Mouse (Mus musculus) activated CD4-positive, CD25-positive, alpha-beta regulatory T cell, adult 4 months (primary cell): ENCODE results near the gene Sigmar1. TPM values are rescaled to one million over a fixed set of nuclear protein-coding genes. Genes with fewer than 3 reads are reported as not detected.
"Not testable (repeated sequence)": the region's sequence is repeated elsewhere in the genome, so short reads cannot be mapped to it uniquely, and the experiment has no call there.

Experiments used
- ATAC-seq: one replicate; pipeline ENCODE4 v1.8.0; 2017
- polyA plus RNA-seq, 2 experiments: library from polyadenylated mRNA; unstranded; fragments of 100-300 nt; shearing (Covaris generic); gene quantifications; one replicate each; pipeline ENCODE4 v1.2.1; 2017

The Sigmar1 gene
- polyA plus RNA-seq = 10 to 100 TPM; 35.9 to 40.3 TPM

GRCm38 (mm10) chr4:41755338-41756305, at the start of gene Sigmar1:
Gene Sigmar1 (minus strand): TSS chr4:41756157.
- peak; percentile 83 for ATAC-seq

- not testable (repeated sequence) for ATAC-seq
Observed at GRCm38 (mm10) chr4:41783197-41783596, 27.2 kb upstream of the Sigmar1 start.

GRCm38 (mm10) chr4:41782711-41783110, 26.8 kb upstream of the Sigmar1 start:
- ATAC-seq = not testable (repeated sequence)

- ATAC-seq = not testable (repeated sequence)
Observed at GRCm38 (mm10) chr4:41781748-41782485, 26.0 kb upstream of the Sigmar1 start.

- not testable (repeated sequence) for ATAC-seq
Observed at GRCm38 (mm10) chr4:41781271-41781670, 25.3 kb upstream of the Sigmar1 start.

- not testable (repeated sequence) for ATAC-seq
Observed at GRCm38 (mm10) chr4:41775840-41776239, 19.9 kb upstream of the Sigmar1 start.

- ATAC-seq = not testable (repeated sequence)
Observed at GRCm38 (mm10) chr4:41774506-41774905, 18.5 kb upstream of the Sigmar1 start.

GRCm38 (mm10) chr4:41774002-41774401, 18.0 kb upstream of the Sigmar1 start, which contains the start of gene Ccl27a:
Gene Ccl27a (minus strand): TSS chr4:41774247.
- not testable (repeated sequence) for ATAC-seq

- not testable (repeated sequence) for ATAC-seq
Observed at GRCm38 (mm10) chr4:41773502-41773901, 17.5 kb upstream of the Sigmar1 start.

- not testable (repeated sequence) for ATAC-seq
Observed at GRCm38 (mm10) chr4:41772946-41773345, 17.0 kb upstream of the Sigmar1 start.

- not testable (repeated sequence) for ATAC-seq
Observed at GRCm38 (mm10) chr4:41767301-41767700, 11.3 kb upstream of the Sigmar1 start.

- ATAC-seq = not testable (repeated sequence)
Observed at GRCm38 (mm10) chr4:41763176-41763575, 7.2 kb upstream of the Sigmar1 start.

GRCm38 (mm10) chr4:41762688-41763114, 6.7 kb upstream of the Sigmar1 start:
- not testable (repeated sequence) for ATAC-seq

- no peak for ATAC-seq
Observed at GRCm38 (mm10) chr4:41762099-41762687, 6.2 kb upstream of the Sigmar1 start.

- ATAC-seq = no peak
Observed at GRCm38 (mm10) chr4:41761680-41762079, 5.7 kb upstream of the Sigmar1 start.

GRCm38 (mm10) chr4:41760911-41761310, 5.0 kb upstream of the Sigmar1 start:
- ATAC-seq = no peak

GRCm38 (mm10) chr4:41760288-41760721, 4.3 kb upstream of the Sigmar1 start:
- no peak for ATAC-seq

GRCm38 (mm10) chr4:41759656-41760287, 3.8 kb upstream of the Sigmar1 start:
- no peak for ATAC-seq

GRCm38 (mm10) chr4:41759206-41759605, 3.2 kb upstream of the Sigmar1 start:
- no peak for ATAC-seq

- no peak for ATAC-seq
Observed at GRCm38 (mm10) chr4:41758701-41759100, 2.7 kb upstream of the Sigmar1 start.

- no peak for ATAC-seq
Observed at GRCm38 (mm10) chr4:41758021-41758420, 2.1 kb upstream of the Sigmar1 start.

GRCm38 (mm10) chr4:41757321-41757720, 1.4 kb upstream of the Sigmar1 start:
- ATAC-seq = no peak
